Mouse (Mus musculus) Muller cell, postnatal 12 days (primary cell): ENCODE measurements around the gene Slc25a23.

Source experiments
- DNase-seq: peaks from one replicate; pipeline ENCODE4 v3.0.0-alpha.2; 2015; ENCODE audit errors: inconsistent ontology term

The Slc25a23 gene

GRCm38 (mm10) chr17:57059486-57059977 is at the start of gene Slc25a23:
Slc25a23 (minus strand) TSS chr17:57059863.
- DNase-seq = peak; percentile 90

GRCm38 (mm10) chr17:57108666-57109171 is 49.1 kb upstream of the Slc25a23 start:
- DNase-seq = no peak

- DNase-seq = no peak
Observed at GRCm38 (mm10) chr17:57108040-57108665, 48.5 kb upstream of the Slc25a23 start.

GRCm38 (mm10) chr17:57107064-57107463 is 47.4 kb upstream of the Slc25a23 start:
- DNase-seq = no peak

- no peak for DNase-seq
Observed at GRCm38 (mm10) chr17:57106035-57106368, 46.3 kb upstream of the Slc25a23 start.

GRCm38 (mm10) chr17:57105181-57106034 is 45.7 kb upstream of the Slc25a23 start, which contains the start of gene Tnfsf9:
Tnfsf9 (plus strand) TSS chr17:57105325.
- peak; percentile 77 for DNase-seq

- no peak for DNase-seq
Observed at GRCm38 (mm10) chr17:57104496-57104895, 44.8 kb upstream of the Slc25a23 start.

GRCm38 (mm10) chr17:57102276-57102675 is 42.6 kb upstream of the Slc25a23 start:
- DNase-seq = no peak

GRCm38 (mm10) chr17:57099629-57100325 is 40.1 kb upstream of the Slc25a23 start:
- DNase-seq = no peak

GRCm38 (mm10) chr17:57098321-57098720 is 38.7 kb upstream of the Slc25a23 start:
- DNase-seq = no peak

GRCm38 (mm10) chr17:57096623-57096920 is 36.9 kb upstream of the Slc25a23 start:
- DNase-seq = peak; percentile 81

- DNase-seq = peak; percentile 36
Observed at GRCm38 (mm10) chr17:57095855-57096622, 36.4 kb upstream of the Slc25a23 start.

- no peak for DNase-seq
Observed at GRCm38 (mm10) chr17:57094222-57094621, 34.6 kb upstream of the Slc25a23 start.

GRCm38 (mm10) chr17:57087049-57087832 is 27.6 kb upstream of the Slc25a23 start, which contains the start of gene Tubb4a:
Tubb4a (minus strand) TSS chr17:57087782.
- DNase-seq = peak; percentile 41

GRCm38 (mm10) chr17:57085970-57086757 is 26.5 kb upstream of the Slc25a23 start:
- DNase-seq = no peak

- no peak for DNase-seq
Observed at GRCm38 (mm10) chr17:57082481-57082880, 22.8 kb upstream of the Slc25a23 start.

- DNase-seq = no peak
Observed at GRCm38 (mm10) chr17:57081234-57081842, 21.7 kb upstream of the Slc25a23 start.

GRCm38 (mm10) chr17:57079919-57080318 is 20.3 kb upstream of the Slc25a23 start:
- no peak for DNase-seq

GRCm38 (mm10) chr17:57078336-57078735 is 18.7 kb upstream of the Slc25a23 start, which contains the start of gene Dennd1c:
Dennd1c (minus strand) TSS chr17:57078514.
- DNase-seq = no peak
